Mouse (Mus musculus): ENCODE results near the gene Tnni1.
A peak's percentile ranks its signal among the peaks of the same experiment; 100 is the strongest.

Tnni1 gene

DNA sequence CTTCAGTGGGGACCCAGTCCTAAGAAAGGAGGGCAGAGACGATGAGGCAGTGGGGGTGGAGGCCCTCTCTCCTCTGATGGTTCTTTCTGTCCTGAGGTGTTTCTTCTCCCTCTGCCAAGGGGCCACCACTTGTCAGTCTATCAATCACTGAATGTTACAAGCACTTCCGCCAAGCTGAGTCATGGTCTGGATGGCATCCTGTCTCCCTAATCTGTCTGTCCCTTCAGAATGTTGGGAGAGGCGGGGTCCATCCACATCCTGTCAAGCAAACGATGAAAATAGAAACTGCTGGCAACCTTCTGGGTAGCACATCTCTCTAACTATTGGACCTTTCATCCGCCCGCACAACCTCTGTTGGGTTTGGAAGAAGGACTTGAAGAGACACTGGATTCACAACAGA is 65.2 kb downstream of the Tnni1 start:
- no peak for DNase-seq (ENCODE audit: low read depth, low spot score)

DNA sequence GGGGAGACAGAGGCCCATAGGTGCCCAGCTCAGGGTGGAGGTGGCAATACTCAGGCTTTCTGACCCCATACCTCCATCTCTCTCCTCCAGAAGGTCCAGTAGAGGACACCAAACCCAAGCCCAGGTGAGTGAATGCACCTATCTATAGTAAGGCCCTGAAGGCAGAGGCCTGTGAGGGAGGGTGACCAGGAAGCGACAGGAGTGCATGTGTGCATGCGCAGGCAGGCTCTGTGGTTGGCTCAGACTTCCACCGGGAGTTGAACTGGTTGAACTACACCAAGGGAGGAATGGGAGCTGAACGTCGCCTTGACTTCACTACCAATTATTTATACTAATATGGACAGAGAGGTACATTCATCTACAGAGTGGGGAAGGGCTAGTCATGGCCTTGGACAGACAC is 67.4 kb downstream of the Tnni1 start:
- DNase-seq (ENCODE audit: low read depth, low spot score), result no peak

DNA sequence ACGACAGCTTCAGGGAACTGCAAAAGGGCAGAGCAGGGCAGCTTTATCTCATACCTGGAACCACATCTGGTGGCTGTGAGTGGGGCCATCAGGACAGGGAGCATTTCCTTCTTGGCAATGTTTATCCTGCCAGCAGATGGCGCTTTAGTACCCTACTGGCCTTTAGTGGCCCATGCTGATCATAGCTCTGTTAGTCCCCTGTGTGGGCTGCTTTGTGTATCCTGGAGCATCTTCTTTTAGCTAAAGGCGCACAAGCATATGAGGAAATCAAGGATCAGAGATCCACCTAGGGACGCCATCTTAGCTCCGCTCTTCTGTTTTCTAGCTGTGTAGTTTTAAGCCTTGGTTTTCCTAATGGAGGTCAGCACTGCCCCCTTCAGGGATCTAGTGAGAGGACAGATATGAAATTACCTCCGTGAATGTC is 67.9 kb downstream of the Tnni1 start:
- peak; percentile 81 for DNase-seq (ENCODE audit: low read depth, low spot score)

DNA sequence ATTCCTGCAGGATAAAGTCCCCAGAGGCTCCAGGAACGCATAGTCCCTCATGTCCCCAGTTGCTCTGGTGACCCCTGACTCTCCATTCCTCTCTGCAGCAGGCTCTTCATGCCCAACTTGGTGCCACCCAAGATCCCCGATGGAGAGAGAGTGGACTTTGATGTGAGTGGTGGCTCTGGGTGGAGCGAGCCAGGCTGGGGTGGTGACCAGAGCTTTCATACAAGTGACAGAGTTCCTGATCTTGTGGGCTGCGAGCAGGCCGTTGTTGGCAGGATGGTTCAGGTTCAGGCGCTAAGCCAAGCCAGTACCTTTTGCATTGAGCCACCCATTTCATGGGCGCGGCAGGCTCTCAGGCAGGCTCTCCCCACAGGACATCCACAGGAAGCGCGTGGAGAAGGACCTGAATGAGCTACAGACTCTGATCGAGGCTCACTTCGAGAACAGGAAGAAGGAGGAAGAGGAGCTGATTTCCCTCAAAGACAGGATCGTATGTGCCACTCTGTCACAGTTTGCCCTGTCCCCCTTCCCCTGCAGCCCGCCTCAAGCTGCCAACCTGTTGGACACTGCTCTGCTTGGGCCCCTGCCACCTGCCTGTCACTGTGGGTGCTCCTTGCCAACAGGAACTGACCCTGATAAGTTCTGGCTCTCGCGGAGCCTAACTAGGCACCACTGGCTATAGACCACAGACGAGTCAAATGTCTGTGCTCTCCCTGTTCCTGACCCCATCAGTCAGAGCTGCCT is 68.5 kb downstream of the Tnni1 start:
- no peak for DNase-seq (ENCODE audit: low read depth, low spot score)

DNA sequence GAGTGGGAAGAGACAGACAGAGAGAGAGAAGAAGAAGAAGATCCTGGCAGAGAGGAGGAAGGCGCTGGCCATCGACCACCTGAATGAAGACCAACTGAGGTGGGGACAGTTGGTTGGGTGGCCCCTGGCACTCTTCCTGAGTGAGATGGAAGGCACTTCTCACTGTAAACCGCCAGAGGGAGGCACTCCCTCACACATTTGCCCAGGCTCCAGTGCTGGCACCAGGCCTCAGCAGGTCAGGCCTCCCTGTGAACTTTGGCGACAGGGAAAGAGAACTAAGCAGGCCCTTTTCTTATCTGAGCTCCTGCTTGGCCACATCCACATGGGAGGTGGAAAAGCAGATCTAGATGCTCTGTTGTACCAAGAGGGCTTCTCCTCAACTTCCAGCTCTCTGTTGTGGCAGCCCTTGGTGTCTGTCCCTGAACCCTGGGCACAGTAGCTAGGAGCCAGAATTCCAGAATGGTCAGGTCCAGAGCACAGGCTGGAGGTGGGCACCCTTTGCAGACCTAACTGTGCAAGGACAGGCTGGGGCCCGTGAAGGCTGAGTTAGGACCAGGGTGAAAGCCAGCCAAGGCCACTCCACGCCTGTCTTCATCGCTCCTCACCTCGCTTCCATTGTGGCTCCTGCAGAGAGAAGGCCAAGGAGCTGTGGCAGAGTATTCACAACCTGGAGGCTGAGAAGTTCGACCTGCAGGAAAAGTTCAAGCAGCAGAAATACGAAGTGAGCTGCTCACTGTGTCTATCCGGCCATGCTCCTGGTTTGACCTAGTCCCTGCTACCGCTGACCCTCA is 71.7 kb downstream of the Tnni1 start:
- peak; percentile 42 for DNase-seq (ENCODE audit: low read depth, low spot score)

DNA sequence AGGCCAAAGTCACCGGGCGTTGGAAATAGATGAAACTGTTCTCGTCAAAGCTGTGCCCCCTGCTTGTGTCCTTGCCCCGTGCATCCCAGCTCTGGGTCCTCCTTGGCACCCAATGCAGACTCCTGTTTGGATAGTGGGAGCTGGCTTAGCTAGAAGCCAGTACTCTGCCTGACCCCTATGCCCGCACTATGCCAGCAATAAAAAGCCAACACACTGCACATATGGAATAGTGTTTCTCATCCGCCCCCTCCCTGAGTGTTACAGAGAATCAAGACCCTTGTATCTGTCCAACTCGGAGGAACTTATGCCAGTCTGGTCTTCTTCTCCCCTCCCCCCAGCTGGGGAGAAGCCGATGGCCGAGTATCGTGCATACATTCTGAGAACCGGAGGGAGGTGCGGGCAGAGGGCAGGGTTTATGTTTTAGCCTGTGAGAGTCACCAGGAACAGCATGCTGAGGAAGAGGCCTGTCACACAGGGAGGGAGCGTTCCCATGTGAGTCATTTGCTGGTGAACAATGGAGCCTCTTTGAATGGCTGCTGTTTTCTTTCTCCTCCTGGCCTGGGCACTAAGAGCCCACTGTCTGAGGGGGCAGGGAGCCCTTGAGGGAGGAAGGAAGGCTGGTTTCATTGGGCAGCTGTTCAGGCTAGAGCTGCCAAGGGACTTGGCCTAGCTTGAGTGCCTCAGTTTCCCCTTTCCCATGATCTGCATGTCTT is 73.0 kb downstream of the Tnni1 start:
- DNase-seq (ENCODE audit: low read depth, low spot score), result no peak

DNA sequence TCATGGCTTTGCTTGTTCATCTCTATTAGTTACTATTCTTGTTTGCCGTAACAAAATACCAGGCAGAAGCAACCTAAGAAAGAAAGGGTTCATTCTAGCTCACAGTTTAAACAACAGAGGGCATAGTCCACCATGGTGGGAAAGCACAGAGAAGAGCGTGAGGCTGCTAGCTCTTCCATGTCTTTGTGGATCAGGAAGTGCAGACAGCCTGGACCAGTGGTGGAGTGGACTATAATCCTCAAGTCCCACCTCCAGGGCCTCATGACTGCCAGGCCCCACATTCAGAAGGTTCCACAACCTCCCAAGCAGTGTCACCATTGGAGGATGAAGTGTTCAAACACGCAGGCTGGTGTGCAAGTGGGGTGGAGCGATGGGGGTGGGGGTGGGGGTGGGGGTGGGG is 74.0 kb downstream of the Tnni1 start:
- no peak for DNase-seq (ENCODE audit: low read depth, low spot score)

DNA sequence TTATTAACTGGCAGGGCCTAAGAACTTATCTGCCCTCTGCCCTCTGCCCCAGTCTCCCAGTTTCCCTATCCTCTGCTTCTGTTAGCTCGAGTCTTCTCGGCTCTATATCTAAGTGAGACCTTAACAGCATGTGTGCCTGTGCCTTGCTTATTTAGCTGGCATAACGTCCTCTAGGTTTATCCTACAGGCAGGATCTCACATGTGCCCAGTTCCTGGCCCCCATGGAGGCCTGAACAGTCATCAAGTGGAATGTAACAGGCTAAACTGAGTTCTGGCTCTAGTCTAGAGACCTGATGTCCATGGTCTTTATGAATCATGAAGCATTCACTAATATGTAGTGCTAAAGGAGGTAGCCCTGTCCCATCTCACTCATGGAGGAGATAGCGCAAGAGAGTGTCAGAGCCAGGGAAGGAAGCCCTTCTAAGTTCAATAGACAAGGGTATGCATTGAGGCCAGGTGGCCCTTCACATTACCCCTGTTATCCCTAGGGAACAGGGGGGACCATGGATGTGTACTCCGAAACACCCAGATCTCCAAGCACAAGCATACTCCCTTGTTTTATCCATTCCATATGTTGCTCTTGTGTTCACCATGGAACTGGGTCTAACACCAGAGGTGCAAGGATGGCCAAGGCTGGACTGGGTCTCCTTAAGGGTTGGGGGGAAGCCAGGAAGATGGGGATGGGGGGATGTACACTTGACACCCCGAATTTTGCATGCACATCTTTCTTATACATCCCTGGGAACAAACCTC is 75.5 kb downstream of the Tnni1 start:
- DNase-seq (ENCODE audit: low read depth, low spot score), result no peak

DNA sequence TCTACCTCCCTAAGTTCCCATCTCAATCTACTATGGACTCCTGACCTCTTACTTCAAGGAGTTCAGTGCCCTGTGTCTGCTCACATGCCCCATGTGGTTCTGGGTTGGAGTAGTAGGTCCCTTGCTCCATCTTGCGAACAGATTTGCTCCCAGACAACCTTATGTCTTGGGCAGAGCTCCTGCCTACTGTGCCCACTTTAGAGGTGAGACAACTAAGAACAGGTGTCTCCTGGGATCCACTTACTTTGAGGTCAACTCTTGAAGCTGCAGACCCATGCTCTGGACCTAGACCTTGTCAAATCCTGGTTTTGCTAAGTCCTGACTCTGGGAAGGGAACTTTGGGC is 76.1 kb downstream of the Tnni1 start:
- DNase-seq (ENCODE audit: low read depth, low spot score), result no peak

DNA sequence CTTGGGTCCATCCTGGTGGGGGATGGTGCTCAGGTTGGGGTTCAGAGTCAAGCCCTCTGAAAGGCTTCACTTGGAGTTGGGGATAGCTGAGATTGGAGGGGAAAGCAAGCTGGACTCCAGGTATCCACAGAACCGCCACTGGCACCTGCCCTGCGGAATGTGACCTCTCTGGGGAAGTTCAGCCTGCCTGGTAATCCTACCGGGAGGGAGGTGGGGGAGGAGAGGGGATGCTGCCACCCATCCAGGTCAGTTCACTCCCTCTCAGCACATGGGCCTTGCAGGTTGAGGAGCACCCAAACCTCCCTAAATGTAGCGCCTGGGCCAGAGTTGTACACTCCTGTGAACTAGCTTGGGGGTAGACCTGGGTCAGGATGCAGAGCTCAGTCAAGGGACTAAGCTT is 76.8 kb downstream of the Tnni1 start:
- no peak for DNase-seq (ENCODE audit: low read depth, low spot score)

DNA sequence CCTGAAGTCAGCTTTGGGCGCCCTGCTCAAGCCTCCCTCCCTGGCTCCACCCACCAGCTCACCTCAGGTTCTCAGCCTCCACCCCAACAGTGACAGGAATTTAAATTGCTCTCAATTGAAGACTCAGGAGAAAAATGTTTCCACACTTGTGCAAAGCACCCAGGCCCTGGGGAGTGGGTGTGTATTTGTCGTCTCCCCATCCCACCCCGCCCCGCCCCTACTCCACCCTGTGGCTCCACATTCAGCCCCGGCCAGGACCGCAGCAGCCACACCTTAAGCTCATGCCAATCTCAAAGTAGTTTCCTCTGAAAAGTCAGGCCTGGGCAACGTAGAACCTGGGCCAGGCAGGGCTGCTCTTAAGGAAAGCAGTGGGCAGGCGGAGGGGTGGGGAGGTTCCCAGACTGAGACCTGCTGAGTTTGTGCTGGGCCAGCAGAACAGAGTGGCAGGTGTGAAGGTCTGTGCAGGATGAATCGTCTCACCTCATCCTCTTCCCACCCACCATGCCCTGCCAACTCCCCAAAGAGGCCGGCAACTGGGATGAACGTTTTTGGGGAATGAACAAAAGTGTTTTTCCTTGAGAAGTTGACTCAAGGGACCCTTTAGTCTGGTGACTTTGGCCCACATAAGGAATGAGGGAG is 78.0 kb downstream of the Tnni1 start:
- DNase-seq (ENCODE audit: low read depth, low spot score), result peak; percentile 73

DNA sequence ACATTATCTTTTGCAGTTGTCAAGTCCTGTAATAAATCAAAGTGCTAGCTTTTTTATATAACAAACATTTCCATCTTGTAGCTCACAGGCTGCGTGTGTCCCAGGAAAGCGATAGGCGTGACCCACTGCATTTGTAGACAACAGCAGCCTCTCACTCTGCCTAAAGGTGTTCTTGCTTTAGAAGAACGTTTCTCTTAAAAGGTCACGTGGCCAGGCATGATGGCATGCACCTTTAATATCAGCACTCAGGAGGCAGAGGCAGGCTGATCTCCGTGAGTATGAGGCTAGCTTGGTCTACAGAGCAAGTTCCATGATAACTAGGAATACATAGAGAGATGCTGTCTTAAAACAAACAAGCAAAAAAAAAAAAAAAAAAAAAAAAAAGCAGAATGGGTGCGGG is 79.3 kb downstream of the Tnni1 start:
- no peak for DNase-seq (ENCODE audit: low read depth, low spot score)
